Mouse (Mus musculus): ENCODE results near the gene Exoc6. TPM values are rescaled to one million over a fixed set of nuclear protein-coding genes. Genes with fewer than 3 reads are reported as not detected.
A peak's percentile ranks its signal among the peaks of the same experiment; 100 is the strongest.

Gene Exoc6
- polyA plus RNA-seq, 2 experiments, result 17.3 to 31.6 TPM

DNA sequence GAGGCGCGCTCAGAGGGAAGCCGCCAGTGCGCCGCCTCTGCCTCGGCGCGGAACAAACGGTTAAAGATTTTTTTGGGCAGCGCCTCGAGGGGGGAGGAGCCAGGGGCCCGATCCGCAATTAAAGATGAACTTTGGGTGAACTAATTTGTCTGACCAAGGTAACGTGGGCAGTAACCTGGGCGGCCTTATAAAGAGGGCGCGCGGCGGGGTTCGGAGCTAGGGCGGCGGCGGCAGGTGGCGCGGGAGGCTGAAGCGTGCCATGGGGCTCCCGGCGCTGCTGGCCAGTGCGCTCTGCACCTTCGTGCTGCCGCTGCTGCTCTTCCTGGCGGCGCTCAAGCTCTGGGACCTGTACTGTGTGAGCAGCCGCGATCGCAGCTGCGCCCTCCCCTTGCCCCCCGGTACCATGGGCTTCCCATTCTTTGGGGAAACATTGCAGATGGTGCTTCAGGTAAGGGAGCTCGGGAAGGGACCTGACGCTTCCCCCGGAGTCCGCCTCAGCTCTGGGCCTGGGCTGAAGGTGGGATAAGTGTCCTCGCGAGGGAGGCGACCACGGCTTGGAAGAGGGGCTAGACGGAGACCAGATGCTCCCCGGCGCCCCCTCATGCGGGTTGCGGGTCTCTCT is 147.5 kb downstream of the Exoc6 start, which contains the start of gene Cyp26a1:
Cyp26a1 (plus strand) TSS at position 148 of the 622 bp plus-strand sequence.
- Histone ChIP-seq H3K4me3 (ENCODE audit: insufficient read depth in 1 of 2, low read depth in 2 of 2, low read length in 2 of 2) (peak within 1 kb of the TSS in 1 of 2 experiments; percentile 20; a peak in 1 of 4 replicates), H3K4me1 (replicated peaks; ENCODE audit: control insufficient read depth in 2 of 2, insufficient read depth in 2 of 2, low read length in 1 of 2) (no peaks in the 10 kb centered on the region; a peak in 1 of 4 replicates), H3K4me2 (ENCODE audit: low read depth) (peak within 1 kb of the TSS; percentile 41), H3K27me3 (ENCODE audit: control insufficient read depth, insufficient read depth, low read length) (peaks cover 93% of the 10 kb centered on the region), H3K9me3 (ENCODE audit: control insufficient read depth, low read length) (no peaks in the 10 kb centered on the region), H3K9ac (replicated peaks) (no peak within 1 kb of the TSS), H3K36me3 (replicated peaks; ENCODE audit: control insufficient read depth, insufficient read depth, low read depth) (no peaks in the 10 kb centered on the region), H3K27ac (no peak within 1 kb of the TSS)
- TF ChIP-seq EP300 (IDR thresholded peaks at IDR 0.05; ENCODE audit: low read depth) (no peak), CTCF (IDR thresholded peaks at IDR 0.05; ENCODE audit: low read depth) (no peak)
- 1% methylated on average over 51 of the region's 51 CpGs for WGBS (ENCODE audit: insufficient replicate concordance)
- no peak for DNase-seq (ENCODE audit: low read depth in 3 of 3, low spot score in 3 of 3)
- ATAC-seq (ENCODE audit: insufficient read depth), result no peak

GRCm38 (mm10) chr19:37698273-37699160 is 148.3 kb downstream of the Exoc6 start:
- DNase-seq (ENCODE audit: low read depth in 3 of 3, low spot score in 3 of 3), result no peak
- no peak overlapping the region for H3K4me3 ChIP-seq (ENCODE audit: insufficient read depth in 1 of 2, low read depth in 2 of 2, low read length in 2 of 2)
- WGBS (ENCODE audit: insufficient replicate concordance), result 1% methylated on average over 63 of the region's 63 CpGs
- H3K4me1 ChIP-seq (replicated peaks; ENCODE audit: control insufficient read depth in 2 of 2, insufficient read depth in 2 of 2, low read length in 1 of 2), result no peaks in the 10 kb centered on the region; a peak in 1 of 4 replicates
- no peak for ATAC-seq (ENCODE audit: insufficient read depth)
- no peak overlapping the region for H3K27ac ChIP-seq
- TF ChIP-seq EP300 (IDR thresholded peaks at IDR 0.05; ENCODE audit: low read depth), result no peak
- TF ChIP-seq CTCF (IDR thresholded peaks at IDR 0.05; ENCODE audit: low read depth), result no peak
- H3K4me2 ChIP-seq (ENCODE audit: low read depth), result no peak overlapping the region
- no peak overlapping the region for H3K9ac ChIP-seq (replicated peaks)
- no peaks in the 10 kb centered on the region for H3K9me3 ChIP-seq (ENCODE audit: control insufficient read depth, low read length)
- H3K36me3 ChIP-seq (replicated peaks; ENCODE audit: control insufficient read depth, insufficient read depth, low read depth), result no peaks in the 10 kb centered on the region
- H3K27me3 ChIP-seq (ENCODE audit: control insufficient read depth, insufficient read depth, low read length), result peaks cover 91% of the 10 kb centered on the region

DNA sequence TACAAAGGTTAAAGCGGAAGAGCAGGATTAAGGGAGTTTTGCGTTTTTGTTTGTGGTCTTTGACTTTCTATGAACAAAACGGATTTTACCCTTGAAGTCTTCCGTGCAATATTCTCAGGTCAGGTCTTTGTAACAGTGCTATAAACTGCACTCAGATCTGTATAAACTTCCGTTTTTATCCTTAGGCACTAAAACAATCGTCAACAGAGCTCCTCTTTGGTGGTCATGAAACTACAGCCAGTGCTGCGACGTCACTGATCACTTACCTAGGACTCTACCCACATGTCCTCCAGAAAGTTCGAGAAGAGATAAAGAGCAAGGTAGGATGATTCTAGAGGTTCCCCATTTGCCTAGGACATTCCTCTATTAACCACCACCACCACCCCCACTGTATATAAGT is 149.5 kb downstream of the Exoc6 start:
- ATAC-seq (ENCODE audit: insufficient read depth), result no peak
- H3K4me1 ChIP-seq (replicated peaks; ENCODE audit: control insufficient read depth in 2 of 2, insufficient read depth in 2 of 2, low read length in 1 of 2), result no peaks in the 10 kb centered on the region; a peak in 1 of 4 replicates

DNA sequence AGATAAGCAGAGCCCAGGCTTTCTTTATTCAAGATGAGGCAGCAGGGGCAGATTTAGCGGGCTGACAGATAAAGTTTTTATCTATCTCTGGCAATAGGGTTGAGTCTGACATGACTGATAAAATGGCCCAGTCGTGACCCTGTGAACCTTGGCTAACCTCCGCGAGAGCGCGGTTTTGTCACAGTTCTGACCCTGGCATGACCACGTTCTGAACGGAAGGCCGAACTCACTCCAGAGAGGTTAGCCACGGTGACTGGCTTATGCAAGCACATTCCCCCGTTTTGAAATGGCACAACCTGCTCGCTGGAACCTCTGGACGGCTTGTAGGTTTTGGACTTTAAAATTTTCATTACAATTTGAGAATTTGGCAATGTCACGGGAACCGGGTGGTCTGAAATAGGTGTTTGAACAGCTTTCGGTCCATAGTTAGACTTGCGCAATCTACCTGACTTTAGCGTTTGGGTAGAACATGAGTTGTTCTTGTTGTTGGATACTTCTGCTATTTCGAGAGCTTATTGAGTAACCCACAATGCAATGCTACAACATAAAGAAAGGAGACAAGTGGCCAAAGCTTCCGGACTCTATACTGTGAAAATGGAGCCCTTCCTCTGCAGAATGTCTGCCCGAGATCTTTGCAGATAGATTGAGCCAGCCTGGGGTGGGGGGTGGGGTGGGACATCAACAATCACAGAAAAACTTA is 152.3 kb downstream of the Exoc6 start:
- H3K4me2 ChIP-seq (ENCODE audit: low read depth), result no peak overlapping the region; the same call in 1 of the 2 replicates
- H3K27me3 ChIP-seq (ENCODE audit: control insufficient read depth, insufficient read depth, low read length), result peaks cover 51% of the 10 kb centered on the region
- ATAC-seq (ENCODE audit: insufficient read depth), result peak; percentile 39; the same call in 1 of the 2 replicates
- no peak for TF ChIP-seq CTCF (IDR thresholded peaks at IDR 0.05; ENCODE audit: low read depth)
- TF ChIP-seq EP300 (IDR thresholded peaks at IDR 0.05; ENCODE audit: low read depth), result no peak
- H3K27ac ChIP-seq, result no peak overlapping the region
- H3K9ac ChIP-seq (replicated peaks), result no peak overlapping the region
- peak in 1 of 3 experiments; percentile 12 for DNase-seq (ENCODE audit: low read depth in 3 of 3, low spot score in 3 of 3)
- WGBS (ENCODE audit: insufficient replicate concordance), result 30% methylated on average over 21 of the region's 21 CpGs
- H3K9me3 ChIP-seq (ENCODE audit: control insufficient read depth, low read length), result no peaks in the 10 kb centered on the region
- H3K4me3 ChIP-seq (ENCODE audit: insufficient read depth in 1 of 2, low read depth in 2 of 2, low read length in 2 of 2), result no peak overlapping the region
- no peaks in the 10 kb centered on the region for H3K36me3 ChIP-seq (replicated peaks; ENCODE audit: control insufficient read depth, insufficient read depth, low read depth)
- no peaks in the 10 kb centered on the region; a peak in 1 of 4 replicates for H3K4me1 ChIP-seq (replicated peaks; ENCODE audit: control insufficient read depth in 2 of 2, insufficient read depth in 2 of 2, low read length in 1 of 2)

More for the DNA sequence above, 149.5 kb downstream of the Exoc6 start:
- Histone ChIP-seq H3K27ac (no peak overlapping the region), H3K36me3 (replicated peaks; ENCODE audit: control insufficient read depth, insufficient read depth, low read depth) (no peaks in the 10 kb centered on the region), H3K4me2 (ENCODE audit: low read depth) (no peak overlapping the region), H3K9me3 (ENCODE audit: control insufficient read depth, low read length) (no peaks in the 10 kb centered on the region), H3K9ac (replicated peaks) (no peak overlapping the region), H3K4me3 (ENCODE audit: insufficient read depth in 1 of 2, low read depth in 2 of 2, low read length in 2 of 2) (no peak overlapping the region), H3K27me3 (ENCODE audit: control insufficient read depth, insufficient read depth, low read length) (peaks cover 79% of the 10 kb centered on the region)
- WGBS (ENCODE audit: insufficient replicate concordance), result 18% methylated on average over 9 of the region's 9 CpGs
- no peak for DNase-seq (ENCODE audit: low read depth in 3 of 3, low spot score in 3 of 3)
- TF ChIP-seq CTCF (IDR thresholded peaks at IDR 0.05; ENCODE audit: low read depth), result no peak
- TF ChIP-seq EP300 (IDR thresholded peaks at IDR 0.05; ENCODE audit: low read depth), result no peak
